Mouse (Mus musculus) liver, adult 2 months (tissue): ENCODE measurements around the gene Sel1l.

Experiments
- CTCF ChIP-seq: fragments of 200-500 bp; IDR thresholded peaks from 2 replicates; pipeline ENCODE4 v1.5.1; 2011; ENCODE audit warnings: low read depth, low read length, control low read depth
- POLR2A ChIP-seq: fragments of 200-500 bp; IDR thresholded peaks from 2 replicates; pipeline ENCODE4 v1.6.1; 2011; ENCODE audit warnings: low read length, control low read depth; ENCODE audit not compliant: insufficient read depth; ENCODE audit errors: extremely low read depth

GRCm38 (mm10) chr12:91787959-91788437 lies 61.0 kb downstream of the Sel1l start, which contains the start of gene Ston2:
- TF ChIP-seq POLR2A (no peak), CTCF (no peak)
